Mouse (Mus musculus) ES-Bruce4 (cell line): ENCODE results near the gene Evi2a.

Experiments
- CTCF ChIP-seq: IDR thresholded peaks from one replicate; pipeline ENCODE4 v1.8.1; 2011; ENCODE audit warnings: low read depth, low read length
- EP300 ChIP-seq: IDR thresholded peaks from 2 replicates; pipeline ENCODE4 v1.6.1; 2011; ENCODE audit warnings: low read depth, low read length; ENCODE audit not compliant: insufficient read depth

DNA sequence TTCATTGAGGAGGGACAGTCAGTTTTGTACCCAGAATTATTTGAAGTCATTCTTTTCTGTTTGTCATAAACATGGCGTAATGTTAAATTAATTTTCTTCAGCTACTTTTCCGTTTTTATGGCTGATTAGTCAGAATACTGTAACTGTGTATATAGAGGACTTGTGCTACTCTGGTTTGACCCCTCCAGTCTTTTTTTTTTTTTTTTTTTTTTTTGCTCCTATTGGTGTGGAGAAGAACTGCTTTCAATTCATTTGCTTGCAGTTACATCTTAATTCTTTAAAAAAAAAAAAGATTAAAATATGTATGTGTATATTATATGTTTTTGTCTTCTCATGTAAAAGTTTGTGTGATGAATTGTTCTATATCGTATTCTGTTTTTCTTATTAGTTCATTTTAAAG is 18.4 kb downstream of the Evi2a start:
- no peak for TF ChIP-seq CTCF
- TF ChIP-seq EP300, result no peak
